Mouse (Mus musculus) ovary, adult 18-20 months (tissue): ENCODE measurements at regions not wholly inside any gene's neighbourhood (a gene's known extent, or its start where the extent isn't known, plus 50 kb on each side); places are given as distances from the start of the nearest gene placed in this dataset.

Experiments
- DNase-seq: peaks from one replicate; pipeline ENCODE4 v3.0.0; 2022; ENCODE audit warnings: low spot score, mixed read lengths

GRCm38 (mm10) chr1:88575917-88576669 lies 66.2 kb upstream of the Glrp1 start:
- DNase-seq = no peak

- no peak for DNase-seq
Measured at GRCm38 (mm10) chr1:88575291-88575690, 65.4 kb upstream of the Glrp1 start.

GRCm38 (mm10) chr1:88572161-88572560 lies 62.3 kb upstream of the Glrp1 start:
- no peak for DNase-seq

GRCm38 (mm10) chr1:88568447-88569053 lies 58.7 kb upstream of the Glrp1 start:
- DNase-seq = no peak

GRCm38 (mm10) chr1:88567198-88567597 lies 57.3 kb upstream of the Glrp1 start:
- DNase-seq = no peak

- DNase-seq = no peak
Measured at GRCm38 (mm10) chr1:88566426-88566825, 56.6 kb upstream of the Glrp1 start.

- no peak for DNase-seq
Measured at GRCm38 (mm10) chr1:88564825-88565224, 55.0 kb upstream of the Glrp1 start.

- DNase-seq = peak; percentile 40
Measured at GRCm38 (mm10) chr1:88562361-88562760, 52.5 kb upstream of the Glrp1 start.

- no peak for DNase-seq
Measured at GRCm38 (mm10) chr1:88560771-88561170, 50.9 kb upstream of the Glrp1 start.
